Mouse (Mus musculus) megakaryocyte, embryonic 14.5 days (primary cell): ENCODE measurements around the gene Scube2.

Source experiments
- FLI1 ChIP-seq: IDR thresholded peaks from 2 replicates; pipeline ENCODE4 v1.6.1; 2012; ENCODE audit warnings: low read length, inconsistent platforms, mixed read lengths
- GATA1 ChIP-seq: IDR thresholded peaks from 3 replicates; pipeline ENCODE4 v1.6.1; 2012; ENCODE audit warnings: mixed read lengths, low read length, inconsistent platforms, borderline replicate concordance

- TF ChIP-seq GATA1 (no peak), FLI1 (no peak)
These were observed 16.2 kb upstream of the Scube2 start for GRCm38 (mm10) chr7:109881561-109882099.
